Mouse (Mus musculus) lung, postnatal 0 days (tissue): ENCODE measurements around the gene Gm17657. TPM values are rescaled to one million over a fixed set of nuclear protein-coding genes. Genes with fewer than 3 reads are reported as not detected.
"Not testable (repeated sequence)": the region's sequence is repeated elsewhere in the genome, so short reads cannot be mapped to it uniquely, and the experiment has no call there.

Experiments
- ATAC-seq: fragments of 200-750 bp; cut with Nextera tagmentation; 2 replicates; pipeline ENCODE4 v1.8.0; 2017; ENCODE audit warnings: moderate library complexity
- DNase-seq: peaks from one replicate; pipeline ENCODE4 v3.0.0-alpha.2; 2016; ENCODE audit warnings: low spot score
- H3K27ac ChIP-seq: fragments of 300-500 bp; sonication (generic); 2 replicates; pipeline ENCODE4 v1.5.1; 2014; ENCODE audit warnings: antibody characterized with exemption, mild to moderate bottlenecking, low read length, mixed read lengths
- H3K27me3 ChIP-seq: fragments of 300-500 bp; sonication (generic); replicated peaks from 2 replicates; pipeline ENCODE4 v1.6.1; 2014; ENCODE audit warnings: low read length, mixed read lengths; ENCODE audit not compliant: insufficient read depth
- H3K36me3 ChIP-seq: fragments of 300-500 bp; sonication (generic); 2 replicates; pipeline ENCODE4 v1.6.1; 2014; ENCODE audit warnings: low read length, mixed read lengths; ENCODE audit not compliant: insufficient read depth
- H3K4me1 ChIP-seq: fragments of 300-500 bp; sonication (generic); 2 replicates; pipeline ENCODE4 v1.6.1; 2014; ENCODE audit warnings: antibody characterized with exemption, low read depth, low read length, mixed read lengths; ENCODE audit not compliant: insufficient read depth
- H3K4me2 ChIP-seq: fragments of 300-500 bp; sonication (generic); replicated peaks from 2 replicates; pipeline ENCODE4 v1.6.1; 2014; ENCODE audit warnings: low read depth, mild to moderate bottlenecking, low read length, moderate library complexity, mixed read lengths
- H3K4me3 ChIP-seq: fragments of 300-500 bp; sonication (generic); 2 replicates; pipeline ENCODE4 v1.5.1; 2014; ENCODE audit warnings: low read depth, low read length
- H3K9ac ChIP-seq: fragments of 300-500 bp; sonication (generic); replicated peaks from 2 replicates; pipeline ENCODE4 v1.6.1; 2014; ENCODE audit warnings: low read depth, mild to moderate bottlenecking
- H3K9me3 ChIP-seq: fragments of 300-500 bp; sonication (generic); 2 replicates; pipeline ENCODE4 v1.6.1; 2016; ENCODE audit warnings: low read length, mixed read lengths
- CTCF ChIP-seq: IDR thresholded peaks from 2 replicates; pipeline ENCODE4 v1.5.1; 2016; ENCODE audit warnings: antibody characterized with exemption, mild to moderate bottlenecking
- EP300 ChIP-seq: IDR thresholded peaks from 2 replicates; pipeline ENCODE4 v1.6.1; 2016; ENCODE audit warnings: antibody characterized with exemption, mild to moderate bottlenecking, control low read depth
- WGBS: fragments of 180-500 bp; shearing (Covaris S2); extraction: QIAGEN DNeasy Blood & Tissue Kit; methylation state at CpG from one replicate; pipeline ENCODE4 v1.1.7; 2014; 5-methylcytosine and 5-hydroxymethylcytosine counted together
- polyA plus RNA-seq: library from polyadenylated mRNA; unstranded; fragments of >200 nt; fragmentation: Nextera tagmentation; extraction: Ambion mirVana; gene quantifications from 2 replicates; pipeline ENCODE4 v1.2.1, GENCODE M21; 2015

Gene Gm17657
- polyA plus RNA-seq, 1 experiment from 2014 or later = not detected

DNA sequence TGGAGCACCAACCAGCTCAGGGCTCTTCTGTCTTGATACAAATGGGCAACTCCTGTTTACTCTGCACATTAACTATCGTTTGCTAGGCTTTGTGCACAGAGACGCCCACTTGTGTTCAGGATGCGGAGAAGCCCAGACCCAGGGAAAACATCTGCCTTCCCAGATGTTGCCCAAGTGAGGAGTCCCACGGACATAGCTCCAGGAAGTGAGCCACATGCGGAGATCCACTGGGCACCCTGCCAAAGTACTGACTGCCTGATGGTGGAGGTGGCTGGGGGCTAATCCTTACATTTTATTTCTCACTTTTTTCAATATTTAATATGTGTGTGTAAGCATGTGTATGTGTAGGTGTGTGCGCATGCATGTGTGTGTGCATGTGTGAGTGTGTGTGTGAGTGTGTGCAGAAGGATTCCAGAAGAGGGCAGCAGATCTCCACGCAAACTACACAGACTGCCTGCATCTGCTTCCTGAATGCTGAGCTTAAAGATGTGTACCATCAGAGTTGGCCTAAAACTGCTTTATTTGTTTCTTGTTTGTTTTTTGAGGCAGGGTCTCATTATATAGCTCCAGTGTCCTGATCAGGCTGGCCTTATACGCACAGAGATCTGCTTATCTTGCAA, 20.8 kb downstream of the Gm17657 start:
- no peak overlapping the region for H3K27ac ChIP-seq
- 67% methylated on average over 8 of the region's 8 CpGs for WGBS
- H3K9me3 ChIP-seq = no peaks in the 10 kb centered on the region
- no peaks in the 10 kb centered on the region for H3K36me3 ChIP-seq
- H3K4me2 ChIP-seq = no peak overlapping the region
- no peak overlapping the region for H3K4me3 ChIP-seq
- H3K27me3 ChIP-seq = no peaks in the 10 kb centered on the region
- no peak for ATAC-seq
- peak; percentile 32 for DNase-seq
- TF ChIP-seq CTCF = peak; percentile 72
- no peak for TF ChIP-seq EP300
- H3K4me1 ChIP-seq = no peaks in the 10 kb centered on the region
- no peak overlapping the region for H3K9ac ChIP-seq

DNA sequence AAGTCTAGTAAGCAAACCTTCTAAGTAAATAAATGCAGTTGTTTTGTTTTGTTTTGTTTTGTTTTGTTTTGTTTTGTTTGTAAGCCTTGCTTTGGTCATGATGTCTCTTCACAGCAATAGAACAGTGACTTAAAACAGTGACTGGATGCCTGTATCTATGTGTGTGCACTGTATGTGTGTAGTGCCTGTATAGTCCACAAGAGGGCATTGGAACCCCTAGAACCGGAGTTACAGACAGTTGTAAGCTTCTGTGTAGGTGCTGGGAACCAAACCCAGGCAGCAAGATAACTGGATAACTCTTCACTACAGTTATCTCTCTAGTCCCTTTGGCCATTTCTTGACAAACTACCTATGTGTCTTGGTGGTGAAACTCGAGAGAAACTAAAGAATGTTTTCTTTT, 23.8 kb downstream of the Gm17657 start:
- no peaks in the 10 kb centered on the region for H3K36me3 ChIP-seq
- DNase-seq = no peak
- 80% methylated on average over 2 of the region's 2 CpGs for WGBS

DNA sequence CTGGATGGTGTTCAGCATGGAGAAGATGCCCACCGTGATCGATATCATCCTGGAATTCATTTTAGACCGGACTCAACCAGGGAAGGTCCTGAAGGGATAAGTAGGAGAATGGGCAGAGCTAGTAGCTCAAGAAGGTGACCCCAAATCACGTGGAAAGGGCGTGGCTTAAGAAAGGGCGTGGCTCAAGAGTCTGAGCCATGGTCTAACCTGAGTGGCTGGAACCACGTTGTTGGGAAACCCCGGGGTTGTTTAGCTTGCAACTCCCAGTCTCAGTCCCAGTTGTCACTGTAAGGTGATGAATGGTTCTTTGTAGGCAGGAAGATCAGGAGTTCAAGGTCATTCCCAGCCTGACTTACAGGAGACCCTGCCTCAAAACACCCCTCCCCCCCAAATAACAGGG, 29.7 kb downstream of the Gm17657 start:
- TF ChIP-seq CTCF (no peak), EP300 (no peak)
- H3K4me1 ChIP-seq = no peaks in the 10 kb centered on the region
- no peak for DNase-seq
- H3K36me3 ChIP-seq = no peaks in the 10 kb centered on the region
- H3K27me3 ChIP-seq = no peaks in the 10 kb centered on the region
- no peak overlapping the region for H3K4me2 ChIP-seq
- no peak for ATAC-seq
- no peak overlapping the region for H3K27ac ChIP-seq
- H3K9ac ChIP-seq = no peak overlapping the region
- H3K4me3 ChIP-seq = no peak overlapping the region
- H3K9me3 ChIP-seq = no peaks in the 10 kb centered on the region
- WGBS = 67% methylated on average over 8 of the region's 8 CpGs

More for the DNA sequence above, 23.8 kb downstream of the Gm17657 start:
- H3K9ac ChIP-seq = no peak overlapping the region
- no peaks in the 10 kb centered on the region for H3K9me3 ChIP-seq
- H3K4me2 ChIP-seq = no peak overlapping the region
- ATAC-seq = no peak
- no peak overlapping the region for H3K27ac ChIP-seq
- H3K4me3 ChIP-seq = no peak overlapping the region
- H3K4me1 ChIP-seq = no peaks in the 10 kb centered on the region
- H3K27me3 ChIP-seq = no peaks in the 10 kb centered on the region
- TF ChIP-seq CTCF (no peak), EP300 (no peak)

DNA sequence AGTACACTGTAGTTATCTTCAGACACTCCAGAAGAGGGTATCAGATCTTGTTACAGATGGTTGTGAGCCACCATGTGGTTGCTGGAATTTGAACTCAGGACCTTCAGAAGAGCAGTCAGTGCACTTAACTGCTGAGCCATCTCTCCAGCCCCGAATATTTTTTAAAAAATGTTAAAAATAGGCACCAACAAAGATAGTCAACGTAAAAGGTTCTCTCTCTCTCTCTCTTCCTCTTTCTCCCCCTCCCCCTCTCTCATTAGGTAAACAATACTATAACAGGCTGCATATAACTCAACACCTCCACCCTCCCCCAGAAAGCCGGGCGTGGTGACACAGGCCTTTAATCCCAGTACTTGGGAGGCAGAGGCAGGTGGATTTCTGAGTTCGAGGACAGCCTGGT, 30.8 kb downstream of the Gm17657 start:
- not testable (repeated sequence) for H3K36me3 ChIP-seq, H3K4me1 ChIP-seq, H3K4me2 ChIP-seq, H3K4me3 ChIP-seq, ATAC-seq, DNase-seq, H3K9ac ChIP-seq, H3K27ac ChIP-seq, H3K27me3 ChIP-seq, H3K9me3 ChIP-seq
- WGBS = 82% methylated on average over 5 of the region's 5 CpGs

GRCm38 (mm10) chr17:29514435-29514834, 35.0 kb downstream of the Gm17657 start:
- Histone ChIP-seq H3K4me1 (no peaks in the 10 kb centered on the region), H3K27ac (0 out of 2 replicates have a peak overlapping the region, but pooled peaks have one; percentile 20), H3K36me3 (no peaks in the 10 kb centered on the region), H3K9me3 (no peaks in the 10 kb centered on the region), H3K4me2 (no peak overlapping the region), H3K9ac (no peak overlapping the region), H3K27me3 (no peaks in the 10 kb centered on the region), H3K4me3 (no peak overlapping the region)
- WGBS = 2% methylated on average over 11 of the region's 11 CpGs
- TF ChIP-seq EP300 (no peak), CTCF (peak; percentile 93)
- DNase-seq (peak; percentile 89), ATAC-seq (peak; percentile 22; the same call in 1 of the 2 replicates)

- ATAC-seq = peak; percentile 83
- H3K9ac ChIP-seq = no peak overlapping the region
- H3K27ac ChIP-seq = no peak overlapping the region
Observed at GRCm38 (mm10) chr17:29513044-29513730, 36.3 kb downstream of the Gm17657 start.

More at GRCm38 (mm10) chr17:29513044-29513730, 36.3 kb downstream of the Gm17657 start:
- Histone ChIP-seq H3K9me3 (no peaks in the 10 kb centered on the region), H3K36me3 (no peaks in the 10 kb centered on the region), H3K4me1 (no peaks in the 10 kb centered on the region), H3K27me3 (no peaks in the 10 kb centered on the region), H3K4me2 (no peak overlapping the region), H3K4me3 (no peak overlapping the region)
- peak; percentile 86 for TF ChIP-seq CTCF
- no peak for TF ChIP-seq EP300
- 28% methylated on average over 13 of the region's 13 CpGs for WGBS
- DNase-seq = peak; percentile 91
